Mouse (Mus musculus): ENCODE data around the gene Spaca6.

DNA sequence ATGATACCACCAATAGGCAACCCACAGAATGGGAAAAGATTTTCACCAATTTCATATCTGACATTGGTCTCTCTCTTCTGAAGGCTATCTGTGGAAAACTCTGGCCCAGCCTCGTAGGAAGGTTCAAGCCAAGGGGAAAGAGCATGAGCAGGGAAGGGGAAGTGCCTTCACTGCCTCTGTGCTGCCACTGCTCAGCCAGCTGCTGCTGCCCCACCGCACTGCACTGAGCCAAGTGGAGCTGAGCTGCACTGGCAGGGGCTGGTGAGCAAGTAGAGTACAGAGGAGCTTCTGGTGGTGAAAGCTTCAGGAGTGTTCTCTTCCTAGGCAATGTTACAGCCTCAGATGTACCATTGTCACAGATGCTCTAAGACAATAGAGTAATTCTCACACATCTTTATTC is 31.4 kb upstream of the Spaca6 start:
- TF ChIP-seq ZNF384 (IDR thresholded peaks at IDR 0.05; ENCODE audit: low read depth, low read length): no peak
- TF ChIP-seq MAFK (IDR thresholded peaks at IDR 0.05; ENCODE audit: insufficient read depth, low read depth, low read length): no peak
